Mouse (Mus musculus): Measurements from ENCODE around the gene Zfp423. TPM values are rescaled to one million over a fixed set of nuclear protein-coding genes. Genes with fewer than 3 reads are reported as not detected.

Gene Zfp423
- polyA plus RNA-seq, 1 experiment from 2014 or later: 27.9 TPM

DNA sequence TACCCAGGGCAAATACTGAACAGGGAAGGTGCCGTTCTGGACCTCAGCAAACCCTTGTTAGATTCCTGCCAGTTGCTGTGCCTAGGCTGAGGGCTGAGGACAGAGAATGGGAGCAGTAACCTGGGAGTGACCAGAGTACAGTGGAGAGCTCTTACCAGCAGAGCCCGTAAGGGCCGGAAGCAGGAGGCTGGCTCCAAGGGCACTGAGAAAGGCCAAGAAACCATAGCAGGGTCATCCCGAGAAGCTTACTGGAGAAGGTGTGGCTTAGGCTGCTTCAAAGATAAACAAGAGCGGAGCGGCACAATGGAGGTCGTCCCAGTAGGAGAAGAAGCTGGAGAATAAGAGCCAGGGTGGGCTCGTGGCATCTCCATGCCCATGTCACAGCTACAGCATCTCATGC, 65.1 kb downstream of the Zfp423 start:
- WGBS: 56% methylated on average over 8 of the region's 8 CpGs
- Histone ChIP-seq H3K4me3 (ENCODE audit: low read depth, low read length) (no peak overlapping the region), H3K36me3 (ENCODE audit: control insufficient read depth, insufficient read depth, low read length) (no peaks in the 10 kb centered on the region), H3K9me3 (replicated peaks; ENCODE audit: control insufficient read depth, low read length) (no peaks in the 10 kb centered on the region), H3K4me2 (ENCODE audit: low read length) (no peak overlapping the region), H3K9ac (ENCODE audit: low read length) (no peak overlapping the region), H3K4me1 (ENCODE audit: control insufficient read depth, insufficient read depth, low read length) (peaks cover 29% of the 10 kb centered on the region), H3K27me3 (replicated peaks; ENCODE audit: control insufficient read depth, insufficient read depth, low read length) (no peaks in the 10 kb centered on the region), H3K27ac (ENCODE audit: low read depth, low read length) (no peak overlapping the region)
- DNase-seq (ENCODE audit: low spot score) (no peak), ATAC-seq (no peak)

DNA sequence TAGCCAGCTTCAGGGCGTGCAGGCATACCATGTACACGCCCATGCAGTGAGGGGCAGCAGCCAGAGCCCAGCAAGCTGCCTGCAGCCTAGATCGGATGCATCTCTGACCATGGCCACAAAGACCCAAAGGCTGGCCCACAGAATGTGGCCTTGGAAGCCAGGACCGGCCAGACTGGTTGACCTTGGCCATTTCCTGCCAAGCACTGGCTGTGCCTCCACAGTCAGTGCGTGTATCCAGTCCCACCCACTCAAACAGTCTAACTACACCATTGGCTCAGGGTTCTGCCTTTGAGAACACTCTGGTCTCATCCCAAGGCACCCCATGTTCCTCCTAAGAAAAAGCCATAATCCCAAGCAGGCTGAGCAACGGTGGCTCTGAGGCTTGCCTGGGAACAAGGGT, 65.8 kb downstream of the Zfp423 start:
- no peak overlapping the region for H3K4me3 ChIP-seq (ENCODE audit: low read depth, low read length)
- WGBS: 77% methylated on average over 6 of the region's 6 CpGs
- H3K9ac ChIP-seq (ENCODE audit: low read length): no peak overlapping the region
- no peaks in the 10 kb centered on the region for H3K9me3 ChIP-seq (replicated peaks; ENCODE audit: control insufficient read depth, low read length)
- peaks cover 30% of the 10 kb centered on the region for H3K4me1 ChIP-seq (ENCODE audit: control insufficient read depth, insufficient read depth, low read length)
- H3K27ac ChIP-seq (ENCODE audit: low read depth, low read length): no peak overlapping the region
- no peaks in the 10 kb centered on the region for H3K27me3 ChIP-seq (replicated peaks; ENCODE audit: control insufficient read depth, insufficient read depth, low read length)
- no peaks in the 10 kb centered on the region for H3K36me3 ChIP-seq (ENCODE audit: control insufficient read depth, insufficient read depth, low read length)
- ATAC-seq (no peak), DNase-seq (ENCODE audit: low spot score) (no peak)
- no peak overlapping the region for H3K4me2 ChIP-seq (ENCODE audit: low read length)

DNA sequence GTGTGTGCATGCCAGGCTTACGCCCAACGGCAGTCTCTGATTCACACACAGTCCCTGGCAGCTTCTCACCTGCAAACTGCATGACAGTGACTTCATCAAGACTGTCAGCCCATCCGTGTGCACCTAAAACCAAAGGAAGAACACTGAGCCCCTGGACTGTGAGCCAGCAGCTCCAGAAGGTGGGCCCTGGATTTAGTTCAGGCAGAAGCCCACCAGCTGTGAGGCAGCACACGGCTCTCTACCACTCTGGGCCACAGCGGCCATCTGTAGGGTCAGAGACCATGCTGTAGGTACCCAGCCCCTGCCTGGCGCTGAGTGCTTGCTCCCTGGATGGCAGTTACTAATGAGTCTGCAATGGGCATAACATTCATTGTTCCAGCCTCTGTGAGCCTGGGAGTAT, 66.5 kb downstream of the Zfp423 start:
- ATAC-seq (no peak), DNase-seq (ENCODE audit: low spot score) (no peak)
- 71% methylated on average over 6 of the region's 6 CpGs for WGBS
- Histone ChIP-seq H3K4me3 (ENCODE audit: low read depth, low read length) (no peak overlapping the region), H3K27ac (ENCODE audit: low read depth, low read length) (0 out of 2 replicates have a peak overlapping the region, but pooled peaks have one; percentile 39), H3K4me2 (ENCODE audit: low read length) (no peak overlapping the region), H3K27me3 (replicated peaks; ENCODE audit: control insufficient read depth, insufficient read depth, low read length) (no peaks in the 10 kb centered on the region), H3K9me3 (replicated peaks; ENCODE audit: control insufficient read depth, low read length) (no peaks in the 10 kb centered on the region), H3K36me3 (ENCODE audit: control insufficient read depth, insufficient read depth, low read length) (no peaks in the 10 kb centered on the region), H3K9ac (ENCODE audit: low read length) (no peak overlapping the region), H3K4me1 (ENCODE audit: control insufficient read depth, insufficient read depth, low read length) (peaks cover 35% of the 10 kb centered on the region)

DNA sequence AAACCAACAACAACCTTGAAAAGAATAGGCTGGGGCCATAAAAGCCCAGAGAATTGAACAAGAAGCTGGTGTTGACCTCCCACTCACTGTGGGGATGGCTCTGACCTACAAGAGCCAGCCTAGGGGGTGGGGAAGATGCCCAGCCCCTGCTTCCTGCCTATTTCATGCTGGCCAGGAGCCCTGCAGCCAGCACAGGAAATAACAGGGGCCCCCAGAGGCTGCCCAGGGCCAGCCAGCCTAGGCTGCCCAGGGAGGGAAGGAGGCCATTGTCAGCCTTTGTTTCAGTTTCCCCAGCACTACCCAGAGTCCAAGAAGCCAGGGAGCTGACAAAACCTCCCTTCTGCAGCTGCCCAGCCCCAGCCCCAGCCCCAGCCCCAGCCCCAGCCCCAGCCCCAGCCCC, 67.5 kb downstream of the Zfp423 start:
- Histone ChIP-seq H3K4me3 (ENCODE audit: low read depth, low read length) (no peak overlapping the region), H3K9me3 (replicated peaks; ENCODE audit: control insufficient read depth, low read length) (no peaks in the 10 kb centered on the region), H3K36me3 (ENCODE audit: control insufficient read depth, insufficient read depth, low read length) (no peaks in the 10 kb centered on the region), H3K4me1 (ENCODE audit: control insufficient read depth, insufficient read depth, low read length) (peaks cover 35% of the 10 kb centered on the region), H3K9ac (ENCODE audit: low read length) (no peak overlapping the region), H3K27ac (ENCODE audit: low read depth, low read length) (no peak overlapping the region; the same call in 1 of the 2 replicates), H3K27me3 (replicated peaks; ENCODE audit: control insufficient read depth, insufficient read depth, low read length) (no peaks in the 10 kb centered on the region), H3K4me2 (ENCODE audit: low read length) (no peak overlapping the region)
- ATAC-seq (no peak), DNase-seq (ENCODE audit: low spot score) (no peak)

DNA sequence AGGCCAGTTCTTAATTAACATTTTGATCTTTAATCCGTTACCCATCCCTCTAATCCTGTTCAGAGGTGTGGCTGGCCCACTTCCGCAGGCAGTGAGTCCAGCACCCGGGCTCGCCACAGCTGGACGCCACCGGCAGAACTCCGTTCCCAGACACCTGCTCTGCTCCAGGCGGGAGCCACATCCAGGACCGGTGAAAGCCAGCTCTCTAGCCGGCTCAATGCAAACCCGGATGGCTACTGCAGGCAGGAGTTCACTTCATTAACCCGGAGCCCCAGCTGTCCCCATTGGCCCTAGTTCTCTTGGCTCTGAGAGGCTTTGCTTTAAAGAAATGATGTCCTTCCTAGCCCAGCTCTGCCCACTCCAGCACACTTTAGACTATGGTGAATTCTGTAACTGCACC, 71.4 kb downstream of the Zfp423 start:
- Histone ChIP-seq H3K36me3 (ENCODE audit: control insufficient read depth, insufficient read depth, low read length) (no peaks in the 10 kb centered on the region), H3K4me2 (ENCODE audit: low read length) (no peak overlapping the region), H3K27ac (ENCODE audit: low read depth, low read length) (no peak overlapping the region), H3K9me3 (replicated peaks; ENCODE audit: control insufficient read depth, low read length) (no peaks in the 10 kb centered on the region), H3K9ac (ENCODE audit: low read length) (no peak overlapping the region), H3K27me3 (replicated peaks; ENCODE audit: control insufficient read depth, insufficient read depth, low read length) (no peaks in the 10 kb centered on the region), H3K4me1 (ENCODE audit: control insufficient read depth, insufficient read depth, low read length) (peaks cover 11% of the 10 kb centered on the region), H3K4me3 (ENCODE audit: low read depth, low read length) (no peak overlapping the region)
- no peak for ATAC-seq
- no peak for DNase-seq (ENCODE audit: low spot score)
- WGBS: 14% methylated on average over 12 of the region's 12 CpGs

DNA sequence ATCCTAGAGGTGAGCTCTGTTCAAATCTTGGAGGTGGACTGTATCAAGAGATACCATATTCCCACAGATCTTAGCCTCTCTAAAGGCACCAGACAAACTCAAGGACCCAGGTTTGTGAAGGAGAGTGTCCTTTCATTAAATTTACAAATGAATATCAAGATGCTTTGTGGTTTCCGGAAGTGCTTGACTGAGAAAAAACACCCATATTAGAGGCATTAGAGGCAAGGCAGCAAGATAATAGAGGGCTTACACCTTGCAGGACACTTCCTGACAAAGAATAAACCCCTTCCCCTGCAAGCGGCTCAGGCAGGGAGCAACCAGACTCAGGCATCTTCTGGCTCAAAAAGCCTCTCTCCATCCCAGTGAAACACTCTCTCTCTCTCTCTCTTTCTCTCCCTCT, 78.3 kb downstream of the Zfp423 start:
- ATAC-seq (no peak), DNase-seq (ENCODE audit: low spot score) (no peak)
- Histone ChIP-seq H3K27ac (ENCODE audit: low read depth, low read length) (no peak overlapping the region), H3K9me3 (replicated peaks; ENCODE audit: control insufficient read depth, low read length) (no peaks in the 10 kb centered on the region), H3K9ac (ENCODE audit: low read length) (no peak overlapping the region), H3K27me3 (replicated peaks; ENCODE audit: control insufficient read depth, insufficient read depth, low read length) (no peaks in the 10 kb centered on the region), H3K4me3 (ENCODE audit: low read depth, low read length) (no peak overlapping the region), H3K4me1 (ENCODE audit: control insufficient read depth, insufficient read depth, low read length) (peaks cover 8% of the 10 kb centered on the region), H3K36me3 (ENCODE audit: control insufficient read depth, insufficient read depth, low read length) (no peaks in the 10 kb centered on the region), H3K4me2 (ENCODE audit: low read length) (no peak overlapping the region)
- WGBS: 45% methylated on average over 2 of the region's 2 CpGs

DNA sequence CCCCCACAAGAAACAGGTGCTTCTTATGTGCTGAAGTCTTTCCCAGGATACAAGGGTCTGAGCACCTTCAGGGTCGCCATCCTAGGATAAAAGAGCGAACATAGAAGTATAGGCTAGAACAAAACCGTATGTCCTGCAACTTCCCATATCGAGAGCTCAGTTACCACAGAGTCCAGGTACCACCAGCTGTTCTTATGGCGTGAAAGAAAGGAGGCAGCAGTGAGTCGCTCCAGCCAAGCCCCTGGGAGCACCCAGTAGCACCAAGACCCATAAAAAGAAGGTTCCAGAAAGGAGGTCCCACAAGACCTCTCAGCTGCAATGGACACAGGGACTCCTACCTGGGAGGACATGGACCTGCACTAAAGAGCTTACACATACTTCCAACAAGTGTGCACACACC, 83.5 kb downstream of the Zfp423 start:
- WGBS: 70% methylated on average over 6 of the region's 6 CpGs
- H3K27ac ChIP-seq (ENCODE audit: low read depth, low read length): no peak overlapping the region; the same call in 1 of the 2 replicates
- no peak overlapping the region for H3K4me2 ChIP-seq (ENCODE audit: low read length)
- H3K9ac ChIP-seq (ENCODE audit: low read length): no peak overlapping the region
- H3K4me1 ChIP-seq (ENCODE audit: control insufficient read depth, insufficient read depth, low read length): peaks cover 28% of the 10 kb centered on the region
- no peak for ATAC-seq
- H3K36me3 ChIP-seq (ENCODE audit: control insufficient read depth, insufficient read depth, low read length): no peaks in the 10 kb centered on the region
- no peaks in the 10 kb centered on the region for H3K27me3 ChIP-seq (replicated peaks; ENCODE audit: control insufficient read depth, insufficient read depth, low read length)
- no peak overlapping the region for H3K4me3 ChIP-seq (ENCODE audit: low read depth, low read length)
- no peaks in the 10 kb centered on the region for H3K9me3 ChIP-seq (replicated peaks; ENCODE audit: control insufficient read depth, low read length)
- DNase-seq (ENCODE audit: low spot score): no peak

DNA sequence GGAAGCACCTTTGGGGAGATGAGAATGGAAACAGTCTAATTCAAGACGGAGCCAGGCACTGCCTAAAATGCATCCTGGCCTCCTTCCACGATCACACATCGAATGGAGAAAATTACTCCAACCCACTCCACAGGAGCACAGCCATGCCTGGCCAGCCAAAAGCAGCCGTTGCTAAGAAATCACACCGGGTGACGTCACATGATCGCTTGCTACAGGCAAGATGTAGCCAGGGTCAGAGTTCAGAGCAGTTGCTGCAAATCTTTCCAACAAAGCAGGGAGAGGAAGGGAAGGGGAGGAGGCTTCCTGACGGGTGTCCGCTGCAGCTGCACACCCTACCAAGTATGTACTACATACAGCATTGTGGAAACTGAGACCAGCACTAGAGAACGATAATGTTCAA, 83.9 kb downstream of the Zfp423 start:
- no peaks in the 10 kb centered on the region for H3K27me3 ChIP-seq (replicated peaks; ENCODE audit: control insufficient read depth, insufficient read depth, low read length)
- no peaks in the 10 kb centered on the region for H3K9me3 ChIP-seq (replicated peaks; ENCODE audit: control insufficient read depth, low read length)
- H3K27ac ChIP-seq (ENCODE audit: low read depth, low read length): no peak overlapping the region
- no peaks in the 10 kb centered on the region for H3K36me3 ChIP-seq (ENCODE audit: control insufficient read depth, insufficient read depth, low read length)
- ATAC-seq (no peak; the same call in 1 of the 2 replicates), DNase-seq (ENCODE audit: low spot score) (peak; percentile 70)
- WGBS: 48% methylated on average over 10 of the region's 10 CpGs
- peaks cover 28% of the 10 kb centered on the region for H3K4me1 ChIP-seq (ENCODE audit: control insufficient read depth, insufficient read depth, low read length)
- no peak overlapping the region for H3K4me3 ChIP-seq (ENCODE audit: low read depth, low read length)
- no peak overlapping the region for H3K4me2 ChIP-seq (ENCODE audit: low read length)
- no peak overlapping the region for H3K9ac ChIP-seq (ENCODE audit: low read length)

DNA sequence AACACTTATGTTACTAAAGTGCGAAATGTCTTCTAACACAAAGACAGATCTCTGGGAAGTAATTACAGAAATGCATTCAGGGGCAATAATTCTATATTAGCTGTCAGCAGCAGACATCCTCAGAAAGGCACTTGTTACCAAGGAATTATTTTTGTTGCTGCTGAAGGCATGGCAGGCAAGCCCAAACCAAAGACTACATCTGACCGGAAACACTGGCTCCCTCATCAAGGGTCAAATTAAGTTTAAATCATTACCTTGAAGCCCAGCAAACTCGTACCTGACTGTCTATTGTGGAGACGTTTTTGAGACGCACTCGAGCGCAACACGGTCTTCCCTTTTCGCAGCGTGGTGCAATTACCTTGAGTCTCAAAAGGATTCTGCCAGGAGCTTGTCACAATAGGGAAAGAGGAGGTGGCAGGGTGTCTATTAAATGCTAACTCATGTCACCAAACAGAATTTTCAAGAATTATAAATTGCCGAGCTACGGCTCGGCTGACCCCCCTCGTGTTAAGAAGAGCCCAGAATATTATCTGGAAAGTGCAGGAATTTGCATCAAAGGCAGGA, 86.3 kb downstream of the Zfp423 start:
- Histone ChIP-seq H3K27me3 (replicated peaks; ENCODE audit: control insufficient read depth, insufficient read depth, low read length) (no peaks in the 10 kb centered on the region), H3K9ac (ENCODE audit: low read length) (no peak overlapping the region), H3K27ac (ENCODE audit: low read depth, low read length) (no peak overlapping the region), H3K4me1 (ENCODE audit: control insufficient read depth, insufficient read depth, low read length) (peaks cover 20% of the 10 kb centered on the region; the same call in 1 of the 2 replicates), H3K36me3 (ENCODE audit: control insufficient read depth, insufficient read depth, low read length) (no peaks in the 10 kb centered on the region), H3K4me3 (ENCODE audit: low read depth, low read length) (no peak overlapping the region), H3K9me3 (replicated peaks; ENCODE audit: control insufficient read depth, low read length) (no peaks in the 10 kb centered on the region), H3K4me2 (ENCODE audit: low read length) (no peak overlapping the region)
- WGBS: 7% methylated on average over 14 of the region's 14 CpGs
- DNase-seq (ENCODE audit: low spot score) (peak; percentile 54), ATAC-seq (no peak; the same call in 1 of the 2 replicates)
